Mouse (Mus musculus) stomach, embryonic 16.5 days (tissue): Measurements from ENCODE around the gene Efemp1. TPM values are rescaled to one million over a fixed set of nuclear protein-coding genes. Genes with fewer than 3 reads are reported as not detected.
A peak's percentile ranks its signal among the peaks of the same experiment; 100 is the strongest.

ENCODE experiments used
- ATAC-seq: fragments of 200-750 bp; cut with Nextera tagmentation; 2 replicates; pipeline ENCODE4 v1.8.0; 2017; ENCODE audit warnings: moderate number of reproducible peaks, moderate TSS enrichment; ENCODE audit not compliant: insufficient read depth, low FRiP score
- H3K27ac ChIP-seq: fragments of 300-500 bp; sonication (generic); 2 replicates; pipeline ENCODE4 v1.5.1; 2014; ENCODE audit warnings: low read length
- H3K27me3 ChIP-seq: fragments of 300-500 bp; sonication (generic); 2 replicates; pipeline ENCODE4 v1.6.1; 2014; ENCODE audit warnings: low read length, control low read depth, mixed read lengths; ENCODE audit not compliant: control insufficient read depth, insufficient read depth
- H3K36me3 ChIP-seq: fragments of 300-500 bp; sonication (generic); 2 replicates; pipeline ENCODE4 v1.6.1; 2014; ENCODE audit warnings: low read length; ENCODE audit not compliant: control insufficient read depth, insufficient read depth
- H3K4me1 ChIP-seq: fragments of 300-500 bp; sonication (generic); 2 replicates; pipeline ENCODE4 v1.6.1; 2014; ENCODE audit warnings: low read length, control low read depth, mixed read lengths; ENCODE audit not compliant: control insufficient read depth, insufficient read depth
- H3K4me2 ChIP-seq: fragments of 300-500 bp; sonication (generic); 2 replicates; pipeline ENCODE4 v1.6.1; 2014; ENCODE audit warnings: low read depth, low read length, mixed read lengths
- H3K4me3 ChIP-seq: fragments of 300-500 bp; sonication (generic); replicated peaks from 2 replicates; pipeline ENCODE4 v1.5.1; 2014; ENCODE audit warnings: mild to moderate bottlenecking, low read length
- H3K9ac ChIP-seq: fragments of 300-500 bp; sonication (generic); 2 replicates; pipeline ENCODE4 v1.6.1; 2014; ENCODE audit warnings: low read length
- H3K9me3 ChIP-seq: fragments of 300-500 bp; sonication (generic); replicated peaks from 2 replicates; pipeline ENCODE4 v1.6.1; 2016; ENCODE audit warnings: low read length, control low read depth; ENCODE audit not compliant: control insufficient read depth
- WGBS: fragments of 180-500 bp; shearing (Covaris S2); extraction: QIAGEN DNeasy Blood & Tissue Kit; methylation state at CpG from one replicate; pipeline ENCODE4 v1.1.7; 2014; 5-methylcytosine and 5-hydroxymethylcytosine counted together
- polyA plus RNA-seq: library from polyadenylated mRNA; unstranded; fragments of >200 nt; fragmentation: Nextera tagmentation; extraction: Ambion mirVana; gene quantifications from 2 replicates; pipeline ENCODE4 v1.2.1, GENCODE M21; 2015

Efemp1 gene
- polyA plus RNA-seq, 1 experiment from 2014 or later: 14.8 TPM

- no peak for ATAC-seq
- Histone ChIP-seq H3K9ac (no peak overlapping the region), H3K36me3 (no peaks in the 10 kb centered on the region), H3K4me2 (no peak overlapping the region), H3K27me3 (no peaks in the 10 kb centered on the region), H3K9me3 (no peaks in the 10 kb centered on the region), H3K4me3 (no peak overlapping the region), H3K4me1 (no peaks in the 10 kb centered on the region), H3K27ac (no peak overlapping the region)
- WGBS: 46% methylated on average over 2 of the region's 2 CpGs
Observed at GRCm38 (mm10) chr11:28904596-28904995, 51.6 kb downstream of the Efemp1 start.

DNA sequence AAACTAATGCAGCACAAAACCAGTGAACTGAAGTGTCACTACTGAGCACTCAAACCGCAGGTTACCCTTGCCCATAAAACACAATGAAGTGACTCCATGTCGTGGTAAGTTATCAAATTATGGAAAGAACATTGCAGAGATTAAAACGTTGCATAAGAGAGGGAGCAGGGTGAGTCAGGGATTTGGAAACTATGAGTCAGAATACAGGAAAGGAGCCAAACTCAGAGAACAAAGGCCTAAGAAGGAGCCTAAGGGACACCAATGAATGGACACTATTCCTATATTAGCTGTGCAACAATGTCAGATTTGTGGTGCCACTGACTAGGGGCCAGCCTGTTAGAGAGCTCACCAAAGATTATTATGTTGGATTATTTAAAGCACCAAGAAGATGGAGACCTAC, 53.3 kb downstream of the Efemp1 start:
- H3K36me3 ChIP-seq: no peaks in the 10 kb centered on the region
- no peak overlapping the region for H3K4me2 ChIP-seq
- no peak overlapping the region for H3K27ac ChIP-seq
- H3K9me3 ChIP-seq: no peaks in the 10 kb centered on the region
- H3K9ac ChIP-seq: no peak overlapping the region
- WGBS: 53% methylated on average over 3 of the region's 3 CpGs
- H3K4me1 ChIP-seq: no peaks in the 10 kb centered on the region
- H3K27me3 ChIP-seq: no peaks in the 10 kb centered on the region
- H3K4me3 ChIP-seq: no peak overlapping the region
- 0 out of 2 replicates have a peak, but pooled peaks have one; percentile 56 for ATAC-seq

- H3K9ac ChIP-seq: no peak overlapping the region
- ATAC-seq: no peak
- H3K4me2 ChIP-seq: no peak overlapping the region
- H3K27ac ChIP-seq: no peak overlapping the region
- H3K36me3 ChIP-seq: no peaks in the 10 kb centered on the region
- no peak overlapping the region for H3K4me3 ChIP-seq
- 58% methylated on average over 3 of the region's 3 CpGs for WGBS
- H3K27me3 ChIP-seq: no peaks in the 10 kb centered on the region
- H3K4me1 ChIP-seq: no peaks in the 10 kb centered on the region
- no peaks in the 10 kb centered on the region for H3K9me3 ChIP-seq
Observed at GRCm38 (mm10) chr11:28908908-28909545, 56.0 kb downstream of the Efemp1 start.

GRCm38 (mm10) chr11:28912469-28913138, 59.6 kb downstream of the Efemp1 start:
- Histone ChIP-seq H3K27me3 (no peaks in the 10 kb centered on the region), H3K27ac (no peak overlapping the region), H3K9ac (no peak overlapping the region), H3K4me2 (no peak overlapping the region), H3K4me1 (no peaks in the 10 kb centered on the region), H3K9me3 (no peaks in the 10 kb centered on the region), H3K4me3 (no peak overlapping the region), H3K36me3 (no peaks in the 10 kb centered on the region)
- no peak for ATAC-seq
- WGBS: 55% methylated on average over 3 of the region's 3 CpGs

DNA sequence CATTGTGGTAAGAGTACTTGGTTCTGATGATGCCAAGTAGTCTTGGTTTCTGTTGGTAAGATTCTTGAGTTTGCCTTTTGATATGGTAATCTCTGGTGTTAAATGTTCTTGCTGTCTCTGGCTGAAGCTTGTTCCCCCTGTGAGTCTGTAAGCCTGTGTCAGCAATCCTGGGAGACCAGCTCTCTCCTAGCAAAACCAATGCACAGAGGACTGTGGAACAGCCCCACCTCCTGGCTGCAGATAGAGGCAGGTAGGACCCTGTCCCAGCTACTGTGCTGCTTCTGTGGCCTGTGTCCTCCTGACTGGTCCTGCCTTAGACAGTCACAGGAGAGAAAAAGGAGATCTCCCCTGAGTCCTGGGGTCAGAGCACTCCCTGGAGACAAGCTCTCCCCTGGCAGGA, 81.4 kb downstream of the Efemp1 start:
- Histone ChIP-seq H3K36me3 (no peaks in the 10 kb centered on the region), H3K9ac (no peak overlapping the region), H3K4me2 (no peak overlapping the region), H3K9me3 (no peaks in the 10 kb centered on the region), H3K27me3 (no peaks in the 10 kb centered on the region), H3K4me3 (no peak overlapping the region), H3K4me1 (no peaks in the 10 kb centered on the region), H3K27ac (no peak overlapping the region)
- no peak for ATAC-seq

GRCm38 (mm10) chr11:28939651-28940050, 86.6 kb downstream of the Efemp1 start:
- Histone ChIP-seq H3K9me3 (no peaks in the 10 kb centered on the region), H3K9ac (no peak overlapping the region), H3K4me1 (no peaks in the 10 kb centered on the region), H3K4me3 (no peak overlapping the region), H3K27ac (no peak overlapping the region), H3K36me3 (no peaks in the 10 kb centered on the region), H3K27me3 (no peaks in the 10 kb centered on the region), H3K4me2 (no peak overlapping the region)
- WGBS: 64% methylated on average over 1 of the region's 1 CpGs
- no peak for ATAC-seq

DNA sequence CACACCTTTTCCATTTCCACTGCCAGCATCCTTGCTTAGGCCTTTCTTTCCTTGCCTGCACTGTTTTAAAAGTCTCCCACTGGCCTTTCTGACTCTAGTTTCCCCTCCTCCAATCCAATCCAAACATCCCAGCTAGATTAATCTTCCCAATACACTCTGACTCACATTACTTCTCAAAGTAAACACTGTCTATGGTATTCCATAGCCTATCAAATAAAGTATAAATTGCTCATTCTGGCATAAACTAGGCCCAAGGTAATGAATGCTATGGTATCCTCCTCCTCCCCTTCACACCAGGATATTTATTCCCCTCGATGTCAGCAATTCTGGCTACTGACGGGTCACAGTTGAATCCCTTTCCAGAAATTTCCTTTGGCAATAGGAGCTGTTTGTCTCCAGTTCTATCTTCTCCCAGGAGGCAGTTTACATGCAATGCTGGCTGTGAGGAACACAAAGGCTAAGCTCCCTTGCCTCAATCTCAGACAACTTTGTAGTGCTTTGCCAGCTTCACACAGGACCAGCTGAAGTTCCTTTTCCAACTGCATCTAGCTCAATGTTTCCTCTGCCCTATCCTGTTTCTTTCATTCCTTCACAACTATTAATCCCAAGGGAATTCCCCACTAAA, 98.7 kb downstream of the Efemp1 start:
- Histone ChIP-seq H3K9ac (no peak overlapping the region), H3K36me3 (no peaks in the 10 kb centered on the region), H3K4me2 (no peak overlapping the region), H3K9me3 (no peaks in the 10 kb centered on the region), H3K27ac (no peak overlapping the region), H3K4me3 (no peak overlapping the region), H3K4me1 (no peaks in the 10 kb centered on the region), H3K27me3 (no peaks in the 10 kb centered on the region)
- no peak for ATAC-seq
- WGBS: 43% methylated on average over 2 of the region's 2 CpGs

GRCm38 (mm10) chr11:28954673-28955304, 101.8 kb downstream of the Efemp1 start:
- no peak for ATAC-seq
- Histone ChIP-seq H3K9me3 (no peaks in the 10 kb centered on the region), H3K27me3 (no peaks in the 10 kb centered on the region), H3K27ac (no peak overlapping the region), H3K9ac (no peak overlapping the region), H3K4me3 (no peak overlapping the region), H3K4me1 (no peaks in the 10 kb centered on the region), H3K4me2 (no peak overlapping the region), H3K36me3 (no peaks in the 10 kb centered on the region)
- 51% methylated on average over 6 of the region's 6 CpGs for WGBS

- Histone ChIP-seq H3K4me1 (no peaks in the 10 kb centered on the region), H3K36me3 (no peaks in the 10 kb centered on the region), H3K27me3 (no peaks in the 10 kb centered on the region), H3K9ac (no peak overlapping the region), H3K4me2 (no peak overlapping the region), H3K9me3 (no peaks in the 10 kb centered on the region), H3K4me3 (no peak overlapping the region), H3K27ac (no peak overlapping the region)
- ATAC-seq: no peak
Observed at GRCm38 (mm10) chr11:28955305-28955701, 102.3 kb downstream of the Efemp1 start.
